Mouse (Mus musculus) forebrain, embryonic 12.5 days (tissue): ENCODE results near the gene Yes1. TPM values are rescaled to one million over a fixed set of nuclear protein-coding genes. Genes with fewer than 3 reads are reported as not detected.
"Not testable (repeated sequence)": the region's sequence is repeated elsewhere in the genome, so short reads cannot be mapped to it uniquely, and the experiment has no call there.

Experiments used
- ATAC-seq: fragments of 200-750 bp; cut with Nextera tagmentation; 2 replicates; pipeline ENCODE4 v1.8.0; 2017; ENCODE audit warnings: moderate TSS enrichment; ENCODE audit not compliant: low FRiP score
- H3K27ac ChIP-seq: fragments of 300-500 bp; sonication (generic); 2 replicates; pipeline ENCODE4 v1.5.1; 2016; ENCODE audit warnings: mild to moderate bottlenecking
- H3K27me3 ChIP-seq: fragments of 300-500 bp; sonication (generic); 2 replicates; pipeline ENCODE4 v1.6.1; 2016; ENCODE audit warnings: mild to moderate bottlenecking
- H3K36me3 ChIP-seq: fragments of 300-500 bp; sonication (generic); replicated peaks from 2 replicates; pipeline ENCODE4 v1.6.1; 2016; ENCODE audit warnings: mild to moderate bottlenecking
- H3K4me1 ChIP-seq: fragments of 300-500 bp; sonication (generic); 2 replicates; pipeline ENCODE4 v1.6.1; 2016
- H3K4me2 ChIP-seq: fragments of 300-500 bp; sonication (generic); 2 replicates; pipeline ENCODE4 v1.6.1; 2016; ENCODE audit warnings: mild to moderate bottlenecking, moderate library complexity
- H3K4me3 ChIP-seq: fragments of 300-500 bp; sonication (generic); replicated peaks from 2 replicates; pipeline ENCODE4 v1.5.1; 2016; ENCODE audit warnings: mild to moderate bottlenecking
- H3K9ac ChIP-seq: fragments of 300-500 bp; sonication (generic); 2 replicates; pipeline ENCODE4 v1.6.1; 2016; ENCODE audit warnings: mild to moderate bottlenecking
- H3K9me3 ChIP-seq: fragments of 300-500 bp; sonication (generic); 2 replicates; pipeline ENCODE4 v1.6.1; 2016
- WGBS: fragments of 180-500 bp; shearing (Covaris S2); methylation state at CpG from one replicate; pipeline ENCODE4 v1.1.7; 2016; 5-methylcytosine and 5-hydroxymethylcytosine counted together
- polyA plus RNA-seq: library from polyadenylated mRNA; unstranded; fragments of >200 nt; fragmentation: Nextera tagmentation; extraction: Ambion mirVana; gene quantifications from 2 replicates; pipeline ENCODE4 v1.2.1, GENCODE M21; 2016

The Yes1 gene
- polyA plus RNA-seq, 1 experiment from 2014 or later = 34.2 TPM

- Histone ChIP-seq H3K27me3 (no peaks in the 10 kb centered on the region), H3K9me3 (no peaks in the 10 kb centered on the region), H3K4me2 (peak overlapping the region; percentile 76), H3K4me3 (peak overlapping the region; percentile 65; the same call in 1 of the 2 replicates), H3K4me1 (peaks cover 5% of the 10 kb centered on the region; the same call in 1 of the 2 replicates), H3K36me3 (no peaks in the 10 kb centered on the region), H3K27ac (no peak overlapping the region), H3K9ac (no peak overlapping the region)
- no peak for ATAC-seq
- WGBS = 66% methylated on average over 4 of the region's 4 CpGs
Observed at GRCm38 (mm10) chr5:32712221-32713041, 101.5 kb downstream of the Yes1 start.

- peaks cover 5% of the 10 kb centered on the region; the same call in 1 of the 2 replicates for H3K4me1 ChIP-seq
- H3K36me3 ChIP-seq = no peaks in the 10 kb centered on the region
- peak overlapping the region; percentile 76 for H3K4me2 ChIP-seq
- 28% methylated on average over 2 of the region's 2 CpGs for WGBS
- no peak; the same call in 1 of the 2 replicates for ATAC-seq
- peak overlapping the region; percentile 65 for H3K4me3 ChIP-seq
- peak overlapping the region; percentile 88 for H3K27ac ChIP-seq
- H3K9me3 ChIP-seq = no peaks in the 10 kb centered on the region
- H3K27me3 ChIP-seq = no peaks in the 10 kb centered on the region
- peak overlapping the region; percentile 57 for H3K9ac ChIP-seq
Observed at GRCm38 (mm10) chr5:32713042-32713702, 102.2 kb downstream of the Yes1 start.

GRCm38 (mm10) chr5:32713703-32714467 lies 102.9 kb downstream of the Yes1 start:
- peak overlapping the region; percentile 76 for H3K4me2 ChIP-seq
- H3K27ac ChIP-seq = peak overlapping the region; percentile 88
- H3K9me3 ChIP-seq = no peaks in the 10 kb centered on the region
- H3K9ac ChIP-seq = peak overlapping the region; percentile 57
- H3K36me3 ChIP-seq = no peaks in the 10 kb centered on the region
- no peaks in the 10 kb centered on the region for H3K27me3 ChIP-seq
- WGBS = under 1% methylated on average over 55 of the region's 55 CpGs
- ATAC-seq = peak; percentile 97
- H3K4me3 ChIP-seq = peak overlapping the region; percentile 65
- H3K4me1 ChIP-seq = peaks cover 5% of the 10 kb centered on the region; the same call in 1 of the 2 replicates

DNA sequence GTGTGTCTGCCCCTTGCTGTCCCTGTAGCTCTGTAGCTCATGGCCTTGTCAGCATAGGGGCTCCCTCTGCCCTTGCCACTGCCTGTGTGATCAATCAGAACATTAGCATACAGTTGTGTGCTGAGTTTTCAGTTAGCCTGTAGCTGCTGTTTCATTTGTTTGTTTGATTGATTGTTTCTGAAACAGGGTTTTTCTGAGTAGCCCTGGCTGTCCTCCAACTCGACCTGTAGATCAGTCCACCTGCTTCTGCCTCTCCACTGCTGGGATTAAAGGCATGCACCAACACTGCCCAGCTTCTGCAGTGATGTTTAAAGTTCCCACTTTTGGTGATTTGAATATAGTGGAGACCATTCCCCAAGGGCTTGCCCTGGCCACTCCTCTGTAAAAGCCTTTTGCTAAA lies 106.8 kb downstream of the Yes1 start:
- WGBS = 62% methylated on average over 1 of the region's 1 CpGs
- Histone ChIP-seq H3K4me2 (no peak overlapping the region), H3K9me3 (no peaks in the 10 kb centered on the region), H3K4me3 (no peak overlapping the region), H3K27ac (no peak overlapping the region), H3K9ac (no peak overlapping the region), H3K4me1 (peaks cover 5% of the 10 kb centered on the region; the same call in 1 of the 2 replicates), H3K27me3 (no peaks in the 10 kb centered on the region), H3K36me3 (no peaks in the 10 kb centered on the region)
- no peak for ATAC-seq

DNA sequence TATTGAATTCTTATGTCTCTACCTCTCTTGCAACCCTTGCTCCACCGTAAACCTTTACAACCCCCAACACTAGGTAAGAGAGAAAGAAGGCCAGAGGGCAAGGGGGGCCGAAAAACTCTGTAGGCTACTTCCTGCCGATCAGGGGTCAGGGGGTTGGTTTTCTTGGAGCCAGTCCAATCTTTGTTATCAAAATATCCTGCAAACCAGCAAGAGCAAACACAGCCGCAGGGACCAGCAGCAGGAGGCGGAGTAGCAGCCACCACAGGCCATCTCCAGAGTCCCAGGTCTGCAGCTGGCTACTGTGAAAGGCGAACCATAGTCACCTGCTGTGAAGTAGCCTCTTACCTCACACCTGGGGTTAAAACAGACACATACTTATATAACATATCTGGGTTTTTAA lies 107.9 kb downstream of the Yes1 start:
- Histone ChIP-seq H3K9ac (no peak overlapping the region), H3K27ac (no peak overlapping the region), H3K4me3 (no peak overlapping the region), H3K4me1 (no peaks in the 10 kb centered on the region), H3K4me2 (no peak overlapping the region), H3K9me3 (no peaks in the 10 kb centered on the region), H3K27me3 (no peaks in the 10 kb centered on the region), H3K36me3 (no peaks in the 10 kb centered on the region)
- no peak for ATAC-seq
- whole genome bisulfite sequencing = 78% methylated on average over 6 of the region's 6 CpGs

- Histone ChIP-seq H3K27me3 (no peaks in the 10 kb centered on the region), H3K4me3 (no peak overlapping the region), H3K4me2 (no peak overlapping the region), H3K36me3 (no peaks in the 10 kb centered on the region), H3K4me1 (no peaks in the 10 kb centered on the region), H3K27ac (no peak overlapping the region), H3K9ac (no peak overlapping the region), H3K9me3 (0 out of 2 replicates have a peak, but pooled peaks cover 1% of the 10 kb centered on the region)
- 90% methylated on average over 9 of the region's 9 CpGs for WGBS
- ATAC-seq = no peak
Observed at GRCm38 (mm10) chr5:32720416-32720815, 109.4 kb downstream of the Yes1 start.

GRCm38 (mm10) chr5:32721316-32721715 lies 110.3 kb downstream of the Yes1 start:
- Histone ChIP-seq H3K4me1 (no peaks in the 10 kb centered on the region), H3K9ac (no peak overlapping the region), H3K27ac (no peak overlapping the region), H3K4me3 (no peak overlapping the region), H3K4me2 (no peak overlapping the region), H3K36me3 (no peaks in the 10 kb centered on the region), H3K27me3 (no peaks in the 10 kb centered on the region), H3K9me3 (0 out of 2 replicates have a peak, but pooled peaks cover 2% of the 10 kb centered on the region)
- ATAC-seq = no peak
- 79% methylated on average over 3 of the region's 3 CpGs for WGBS

- Histone ChIP-seq H3K4me2 (no peak overlapping the region), H3K4me3 (no peak overlapping the region), H3K9me3 (0 out of 2 replicates have a peak, but pooled peaks cover 2% of the 10 kb centered on the region), H3K27ac (no peak overlapping the region), H3K4me1 (no peaks in the 10 kb centered on the region), H3K36me3 (no peaks in the 10 kb centered on the region), H3K9ac (no peak overlapping the region), H3K27me3 (no peaks in the 10 kb centered on the region)
- 71% methylated on average over 7 of the region's 7 CpGs for WGBS
- no peak for ATAC-seq
Observed at GRCm38 (mm10) chr5:32722263-32722662, 111.3 kb downstream of the Yes1 start.

DNA sequence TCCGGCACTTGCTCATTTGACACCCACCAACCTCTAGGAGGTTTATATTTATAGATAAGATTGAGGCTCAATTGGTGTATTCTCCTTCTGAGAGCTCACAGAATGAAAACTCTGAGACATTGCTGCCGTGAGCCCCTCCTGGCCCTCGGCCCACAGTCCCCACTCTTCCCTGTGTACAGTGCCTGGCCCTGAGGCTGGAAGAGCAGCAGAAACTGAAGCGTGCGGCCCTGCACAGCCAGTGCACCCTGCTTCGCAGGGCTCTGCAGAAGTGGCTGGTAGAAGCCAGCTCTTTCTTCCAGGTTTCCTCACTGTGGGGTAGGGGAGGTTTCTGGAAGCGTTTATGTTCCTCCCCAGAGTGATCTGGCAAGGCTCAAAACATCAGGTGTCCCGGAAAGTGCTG lies 111.7 kb downstream of the Yes1 start:
- WGBS = 89% methylated on average over 8 of the region's 8 CpGs
- not testable (repeated sequence) for H3K27ac ChIP-seq, H3K4me2 ChIP-seq, H3K4me1 ChIP-seq, H3K36me3 ChIP-seq, H3K9me3 ChIP-seq, H3K27me3 ChIP-seq, H3K4me3 ChIP-seq, H3K9ac ChIP-seq, ATAC-seq

DNA sequence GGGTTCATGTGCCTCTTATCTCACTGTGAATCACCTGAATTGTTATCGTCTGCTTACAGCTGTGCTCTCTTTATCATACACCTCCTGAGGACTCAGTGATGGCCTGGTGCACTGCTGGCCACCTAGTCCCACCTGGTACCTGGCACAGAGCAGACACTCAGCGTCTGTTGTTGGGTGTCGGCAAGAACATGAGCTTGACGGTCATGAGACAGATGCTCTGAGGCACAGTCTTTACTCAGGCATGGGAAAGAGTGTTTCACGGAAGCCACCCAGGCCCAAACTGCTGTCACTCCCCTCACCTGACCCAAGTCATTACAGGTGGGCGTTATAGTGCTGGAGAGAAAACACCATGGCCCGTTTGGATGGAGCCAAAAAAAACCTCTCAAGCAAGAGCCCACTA lies 113.0 kb downstream of the Yes1 start:
- Histone ChIP-seq H3K27me3 (no peaks in the 10 kb centered on the region), H3K9me3 (0 out of 2 replicates have a peak, but pooled peaks cover 2% of the 10 kb centered on the region), H3K36me3 (no peaks in the 10 kb centered on the region), H3K4me3 (no peak overlapping the region), H3K9ac (no peak overlapping the region), H3K4me1 (no peaks in the 10 kb centered on the region), H3K27ac (no peak overlapping the region), H3K4me2 (no peak overlapping the region)
- 85% methylated on average over 7 of the region's 7 CpGs for WGBS
- no peak for ATAC-seq

DNA sequence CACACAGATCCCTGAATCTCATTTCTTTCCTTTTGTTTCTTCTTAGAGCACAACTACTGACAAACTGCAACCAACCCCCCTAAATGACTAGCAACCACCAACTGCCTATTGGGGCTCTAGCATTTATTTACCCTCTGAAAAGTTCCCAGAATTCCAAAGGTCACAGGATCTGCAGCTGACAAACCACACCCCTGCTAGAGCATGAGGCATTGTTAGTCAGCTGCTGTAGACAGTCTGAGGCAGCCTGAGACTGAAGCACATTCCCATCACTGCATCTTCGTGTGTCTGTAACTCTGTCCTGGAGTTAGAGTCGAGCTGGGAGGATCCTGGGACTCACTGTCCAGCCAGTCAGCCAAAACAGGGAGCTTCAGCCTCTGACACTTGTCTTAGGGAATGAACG lies 114.4 kb downstream of the Yes1 start:
- WGBS = 71% methylated on average over 3 of the region's 3 CpGs
- H3K4me1 ChIP-seq, ATAC-seq, H3K4me3 ChIP-seq, H3K9me3 ChIP-seq, H3K4me2 ChIP-seq, H3K27me3 ChIP-seq, H3K9ac ChIP-seq, H3K36me3 ChIP-seq, H3K27ac ChIP-seq: not testable (repeated sequence)

GRCm38 (mm10) chr5:32728300-32728699 lies 117.3 kb downstream of the Yes1 start:
- no peaks in the 10 kb centered on the region for H3K4me1 ChIP-seq
- H3K9me3 ChIP-seq = 0 out of 2 replicates have a peak, but pooled peaks cover 2% of the 10 kb centered on the region
- H3K27me3 ChIP-seq = no peaks in the 10 kb centered on the region
- 92% methylated on average over 7 of the region's 7 CpGs for WGBS
- no peaks in the 10 kb centered on the region for H3K36me3 ChIP-seq
- no peak overlapping the region for H3K4me3 ChIP-seq
- H3K4me2 ChIP-seq = no peak overlapping the region
- no peak overlapping the region for H3K27ac ChIP-seq
- no peak overlapping the region for H3K9ac ChIP-seq
- no peak for ATAC-seq
